In genomic region chr4:45789263-45789958, GRCm38 (mm10) we compare ENCODE assay signal across 9 mouse cellular contexts. TPM values are rescaled to one million over a fixed set of nuclear protein-coding genes. Genes with fewer than 3 reads are reported as not detected.
DNase-seq lines count a peak whose midpoint lies in the region; ATAC-seq and TF ChIP-seq lines count a peak whose summit lies in the region.
"Had no signal": no experiment of that assay in that cellular context is flagged by ENCODE, and none has a peak within 500 bp of the region (broad histone marks: within the 10 kb centered on the region; RNA-seq: fewer than 3 reads in every experiment).

No protein-coding gene starts in this region.

- H3K36me3 ChIP-seq in midbrain, embryonic 14.5 days (ENCODE audit: control insufficient read depth, insufficient read depth, low read length), result no peaks in the 10 kb centered on the region
- H3K36me3 ChIP-seq in midbrain, embryonic 11.5 days (ENCODE audit: control insufficient read depth, insufficient read depth, low read length), result no peaks in the 10 kb centered on the region
- no peaks in the 10 kb centered on the region for H3K36me3 ChIP-seq in forebrain, embryonic 12.5 days (replicated peaks)
- no peaks in the 10 kb centered on the region for H3K36me3 ChIP-seq in stomach, embryonic 16.5 days (ENCODE audit: control insufficient read depth, insufficient read depth, low read length)

- H3K4me3 ChIP-seq in midbrain, embryonic 14.5 days (replicated peaks; ENCODE audit: low read depth, low read length), result no peak overlapping the region
- H3K4me3 ChIP-seq in midbrain, embryonic 11.5 days (ENCODE audit: low read depth, low read length), result no peak overlapping the region
- no peak overlapping the region for H3K4me3 ChIP-seq in forebrain, embryonic 12.5 days (replicated peaks)
- H3K4me3 ChIP-seq in stomach, embryonic 16.5 days (replicated peaks; ENCODE audit: low read length), result no peak overlapping the region
- H3K4me3 ChIP-seq in lung, adult 2 months (replicated peaks; ENCODE audit: extremely low read depth, low read depth, low read length), result no peak overlapping the region
- H3K4me3 ChIP-seq: myocyte had no signal

- no peak overlapping the region for H3K4me2 ChIP-seq in midbrain, embryonic 14.5 days (ENCODE audit: low read length)
- no peak overlapping the region for H3K4me2 ChIP-seq in midbrain, embryonic 11.5 days
- H3K4me2 ChIP-seq in forebrain, embryonic 12.5 days, result no peak overlapping the region
- H3K4me2 ChIP-seq in stomach, embryonic 16.5 days (ENCODE audit: low read depth, low read length), result no peak overlapping the region

- H3K9ac ChIP-seq in midbrain, embryonic 14.5 days (replicated peaks; ENCODE audit: low read length), result no peak overlapping the region
- H3K9ac ChIP-seq in midbrain, embryonic 11.5 days (ENCODE audit: low read length), result no peak overlapping the region
- no peak overlapping the region for H3K9ac ChIP-seq in forebrain, embryonic 12.5 days
- no peak overlapping the region for H3K9ac ChIP-seq in stomach, embryonic 16.5 days (ENCODE audit: low read length)

- no peaks in the 10 kb centered on the region for H3K27me3 ChIP-seq in midbrain, embryonic 14.5 days (ENCODE audit: control insufficient read depth, insufficient read depth, low read length)
- no peaks in the 10 kb centered on the region for H3K27me3 ChIP-seq in midbrain, embryonic 11.5 days (ENCODE audit: control insufficient read depth, insufficient read depth, low read length)
- no peaks in the 10 kb centered on the region; the same call in 1 of the 2 replicates for H3K27me3 ChIP-seq in forebrain, embryonic 12.5 days
- H3K27me3 ChIP-seq in stomach, embryonic 16.5 days (ENCODE audit: control insufficient read depth, insufficient read depth, low read length), result no peaks in the 10 kb centered on the region

- WGBS in midbrain, embryonic 14.5 days, result 74% methylated on average over 13 of the region's 13 CpGs
- 73% methylated on average over 13 of the region's 13 CpGs for WGBS in midbrain, embryonic 11.5 days
- WGBS in forebrain, embryonic 12.5 days, result 72% methylated on average over 13 of the region's 13 CpGs
- 51% methylated on average over 13 of the region's 13 CpGs for WGBS in stomach, embryonic 16.5 days
- 52% methylated on average over 13 of the region's 13 CpGs for WGBS in lung, adult 2 months

- H3K4me1 ChIP-seq in midbrain, embryonic 14.5 days (ENCODE audit: control insufficient read depth, insufficient read depth, low read length), result peaks cover 8% of the 10 kb centered on the region
- peaks cover 6% of the 10 kb centered on the region; the same call in 1 of the 2 replicates for H3K4me1 ChIP-seq in midbrain, embryonic 11.5 days (ENCODE audit: control insufficient read depth, insufficient read depth, low read length)
- H3K4me1 ChIP-seq in forebrain, embryonic 12.5 days, result peaks cover 20% of the 10 kb centered on the region
- H3K4me1 ChIP-seq in stomach, embryonic 16.5 days (ENCODE audit: control insufficient read depth, insufficient read depth, low read length), result no peaks in the 10 kb centered on the region
- no peaks in the 10 kb centered on the region; the same call in 1 of the 2 replicates for H3K4me1 ChIP-seq in lung, adult 2 months (ENCODE audit: control insufficient read depth, insufficient read depth, low read length)

- TF ChIP-seq POLR2A in lung, adult 2 months (IDR thresholded peaks at IDR 0.05; ENCODE audit: borderline replicate concordance, extremely low read depth, low read depth, low read length), result no peak

- no peaks in the 10 kb centered on the region for H3K9me3 ChIP-seq in midbrain, embryonic 14.5 days (ENCODE audit: control insufficient read depth, low read length)
- no peaks in the 10 kb centered on the region for H3K9me3 ChIP-seq in midbrain, embryonic 11.5 days (ENCODE audit: control insufficient read depth, low read length)
- no peaks in the 10 kb centered on the region for H3K9me3 ChIP-seq in forebrain, embryonic 12.5 days
- no peaks in the 10 kb centered on the region for H3K9me3 ChIP-seq in stomach, embryonic 16.5 days (replicated peaks; ENCODE audit: control insufficient read depth, low read length)

- no peak overlapping the region for H3K27ac ChIP-seq in midbrain, embryonic 14.5 days (replicated peaks; ENCODE audit: low read depth, low read length)
- no peak overlapping the region for H3K27ac ChIP-seq in midbrain, embryonic 11.5 days (ENCODE audit: low read depth, low read length)
- H3K27ac ChIP-seq in forebrain, embryonic 12.5 days, result peak overlapping the region; percentile 43
- 0 out of 2 replicates have a peak overlapping the region, but pooled peaks have one; percentile 29 for H3K27ac ChIP-seq in stomach, embryonic 16.5 days (ENCODE audit: low read length)

- no peak for ATAC-seq in midbrain, embryonic 14.5 days (ENCODE audit: low FRiP score, low TSS enrichment)
- no peak for ATAC-seq in midbrain, embryonic 11.5 days (ENCODE audit: low FRiP score)
- ATAC-seq in forebrain, embryonic 12.5 days (ENCODE audit: low FRiP score), result peak; percentile 31; the same call in 1 of the 2 replicates
- ATAC-seq in stomach, embryonic 16.5 days (ENCODE audit: insufficient read depth, low FRiP score), result peak; percentile 65; the same call in 1 of the 2 replicates

- TF ChIP-seq CTCF in lung, adult 2 months (IDR thresholded peaks at IDR 0.05; ENCODE audit: insufficient read depth, low read length), result no peak

- peak; percentile 50 for DNase-seq in midbrain, embryonic 14.5 days
- DNase-seq in midbrain, embryonic 11.5 days (ENCODE audit: low spot score, missing footprints), result no peak
- DNase-seq in heart, postnatal 4 days, result peak; percentile 56
- peak; percentile 62 to 66 for DNase-seq in left cerebral cortex, postnatal 10 days (ENCODE audit: extremely low spot score in 1 of 2, low spot score in 2 of 2)
- no peak for DNase-seq in urinary bladder, postnatal 36 days (ENCODE audit: low spot score in 2 of 2)
- no peak for DNase-seq in lung, adult 2 months

- intact Hi-C loops in left cerebral cortex, postnatal 10 days (cut with DNase I), result no loop called here

RNA-seq across cellular contexts. Expression of gene Aldh1b1, which starts 9.4 kb away (rescaled TPM):
- 14.7 and 15.2 TPM in 2 replicates for polyA plus RNA-seq in midbrain, embryonic 14.5 days (2014; fragmentation: Nextera tagmentation; extraction: Ambion mirVana)
- 3.1 TPM in 2 replicates for polyA plus RNA-seq in midbrain, embryonic 11.5 days (2014; fragmentation: Nextera tagmentation; extraction: Ambion mirVana)
- polyA plus RNA-seq in forebrain, embryonic 12.5 days (2016; fragmentation: Nextera tagmentation; extraction: Ambion mirVana), result 9.7 and 11.3 TPM in 2 replicates
- 10 to 100 TPM; 84.2 to 91.4 TPM for total RNA-seq in heart, postnatal 4 days (2021)
- 10 to 100 TPM; 17.7 to 18.3 TPM for total RNA-seq in left cerebral cortex, postnatal 10 days (2021)
- polyA plus RNA-seq in stomach, embryonic 16.5 days (2015; fragmentation: Nextera tagmentation; extraction: Ambion mirVana), result 77.6 and 95.3 TPM in 2 replicates
- polyA plus RNA-seq in lung, adult 2 months (2012; rRNA removed), result 3.1 and 3.9 TPM in 2 replicates

RNA-seq across cellular contexts. Expression of gene Igfbpl1, which starts 37.3 kb away (rescaled TPM):
- polyA plus RNA-seq in midbrain, embryonic 14.5 days (2014; fragmentation: Nextera tagmentation; extraction: Ambion mirVana), result 112 and 143 TPM in 2 replicates
- 55.9 and 57.5 TPM in 2 replicates for polyA plus RNA-seq in midbrain, embryonic 11.5 days (2014; fragmentation: Nextera tagmentation; extraction: Ambion mirVana)
- polyA plus RNA-seq in forebrain, embryonic 12.5 days (2016; fragmentation: Nextera tagmentation; extraction: Ambion mirVana), result 55.9 and 74.5 TPM in 2 replicates
- total RNA-seq in heart, postnatal 4 days (2021), result 1 to 10 TPM; 7.3 to 7.5 TPM
- total RNA-seq in left cerebral cortex, postnatal 10 days (2021), result 1 to 10 TPM; 2.6 to 2.9 TPM
- polyA plus RNA-seq in stomach, embryonic 16.5 days (2015; fragmentation: Nextera tagmentation; extraction: Ambion mirVana), result 0.40 and 0.46 TPM in 2 replicates
- polyA plus RNA-seq in lung, adult 2 months (2012; rRNA removed), result 0.18 and 0.28 TPM in 2 replicates
- polyA plus RNA-seq: myocyte had no signal

RNA-seq across cellular contexts. Expression of gene Stra6l, which starts 59.1 kb away (rescaled TPM):
- 1.1 and 1.7 TPM in 2 replicates for polyA plus RNA-seq in midbrain, embryonic 14.5 days (2014; fragmentation: Nextera tagmentation; extraction: Ambion mirVana)
- polyA plus RNA-seq in midbrain, embryonic 11.5 days (2014; fragmentation: Nextera tagmentation; extraction: Ambion mirVana), result 0.11 and 0.59 TPM in 2 replicates
- 0.65 and 1.2 TPM in 2 replicates for polyA plus RNA-seq in forebrain, embryonic 12.5 days (2016; fragmentation: Nextera tagmentation; extraction: Ambion mirVana)
- under 1 TPM in 1 of 2 experiments, not detected in 1; 0.02 TPM for total RNA-seq in heart, postnatal 4 days (2021)
- not detected for total RNA-seq in left cerebral cortex, postnatal 10 days (2021)
- polyA plus RNA-seq in stomach, embryonic 16.5 days (2015; fragmentation: Nextera tagmentation; extraction: Ambion mirVana), result 0.99 and 1.3 TPM in 2 replicates
- polyA plus RNA-seq in lung, adult 2 months (2012; rRNA removed), result 0.66 and 1.2 TPM in 2 replicates
- polyA plus RNA-seq: myocyte had no signal

Comparison
In these comparisons a context has a peak if more than half of its experiments do, and no peak if none do; other contexts are left out.
1. DNase-seq: peak in midbrain, embryonic 14.5 days (single experiment), heart, postnatal 4 days (single experiment) and left cerebral cortex, postnatal 10 days (2 of 2); none in midbrain, embryonic 11.5 days (single experiment), urinary bladder, postnatal 36 days (0 of 2) and lung, adult 2 months (single experiment).
2. ATAC-seq: peak in forebrain, embryonic 12.5 days (single experiment) and stomach, embryonic 16.5 days (single experiment); none in midbrain, embryonic 14.5 days (single experiment) and midbrain, embryonic 11.5 days (single experiment).
3. H3K27ac ChIP-seq: peak in forebrain, embryonic 12.5 days (single experiment) and stomach, embryonic 16.5 days (single experiment); none in midbrain, embryonic 14.5 days (single experiment) and midbrain, embryonic 11.5 days (single experiment).
4. RNA of gene Igfbpl1, which starts 37.3 kb away (polyA plus RNA-seq): 112 to 143 TPM in midbrain, embryonic 14.5 days, 55.9 to 74.5 TPM in forebrain, embryonic 12.5 days and 55.9 to 57.5 TPM in midbrain, embryonic 11.5 days; 0.40 to 0.46 TPM in stomach, embryonic 16.5 days and 0.18 to 0.28 TPM in lung, adult 2 months; every median in the first group is over 10 times any median in the second.